Mouse (Mus musculus) cortical plate, adult 2 months (tissue): ENCODE results near the gene Hps6.

Experiments used
- CTCF ChIP-seq: fragments of 200-500 bp; IDR thresholded peaks from 2 replicates; pipeline ENCODE4 v1.5.1; 2011; ENCODE audit warnings: mild to moderate bottlenecking, control low read depth, low read length; ENCODE audit not compliant: insufficient read depth; ENCODE audit errors: extremely low read depth
- POLR2A ChIP-seq: fragments of 200-500 bp; IDR thresholded peaks from 2 replicates; pipeline ENCODE4 v1.6.1; 2011; ENCODE audit warnings: mild to moderate bottlenecking, low read length, control low read depth; ENCODE audit not compliant: insufficient read depth; ENCODE audit errors: extremely low read depth

DNA sequence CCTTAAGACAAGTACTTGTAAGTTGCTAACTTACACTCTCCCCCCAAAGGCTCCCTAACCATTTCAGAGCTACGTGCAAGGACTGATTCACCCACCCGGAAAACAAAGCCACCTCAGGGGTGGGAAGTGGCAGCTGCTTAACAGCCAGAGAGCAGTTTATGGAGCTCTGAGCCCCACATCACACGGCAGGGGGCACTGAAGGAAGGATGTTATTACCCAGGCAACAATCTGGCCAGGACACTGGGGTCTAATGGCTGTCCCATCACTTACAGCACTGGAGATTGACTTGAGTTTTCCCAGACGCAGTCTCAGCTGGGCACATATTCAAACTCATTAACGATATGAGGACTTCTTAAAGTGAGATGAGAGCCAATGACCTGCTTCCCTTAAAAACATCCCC is 42.5 kb upstream of the Hps6 start:
- TF ChIP-seq POLR2A (no peak), CTCF (no peak)
